Mouse (Mus musculus) adrenal gland, adult 18-20 months (tissue): ENCODE data around the gene Myom1. TPM values are rescaled to one million over a fixed set of nuclear protein-coding genes. Genes with fewer than 3 reads are reported as not detected.

Experiments used
- DNase-seq, 2 experiments: peaks; one replicate each; pipeline ENCODE4 v3.0.0; 2021 to 2022; ENCODE audit warnings: low spot score in 2 of 2
- total RNA-seq, 2 experiments: library from RNA; stranded (reverse); gene quantifications; 1 replicate in 1 of 2; 2 replicates in 1 of 2; pipeline ENCODE4 v1.2.3; 2021

The Myom1 gene
- total RNA-seq, 2 experiments from 2014 or later: 2.7 to 5.4 TPM

GRCm38 (mm10) chr17:71135108-71135507 is 132.7 kb downstream of the Myom1 start:
- no peak for DNase-seq

DNA sequence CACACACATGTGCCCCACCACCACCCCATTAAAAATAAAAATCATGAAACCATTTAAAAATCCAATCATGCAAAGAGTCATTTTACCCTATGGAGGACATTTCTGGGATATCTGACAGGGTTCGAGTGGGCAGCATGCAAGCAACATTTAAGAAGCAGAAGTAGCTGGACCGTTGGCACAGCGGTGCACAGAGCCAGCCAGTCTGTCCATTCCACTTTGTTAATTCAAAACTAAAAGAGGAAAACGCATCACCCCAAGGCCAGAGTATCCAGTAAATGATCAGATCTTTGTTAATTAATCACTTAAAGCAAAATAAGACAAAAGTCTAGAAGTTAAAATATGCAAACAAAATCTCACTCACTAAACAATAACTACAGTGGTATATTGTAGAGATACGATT is 133.4 kb downstream of the Myom1 start:
- no peak for DNase-seq

GRCm38 (mm10) chr17:71136384-71137333 is 134.2 kb downstream of the Myom1 start:
- DNase-seq: no peak

DNA sequence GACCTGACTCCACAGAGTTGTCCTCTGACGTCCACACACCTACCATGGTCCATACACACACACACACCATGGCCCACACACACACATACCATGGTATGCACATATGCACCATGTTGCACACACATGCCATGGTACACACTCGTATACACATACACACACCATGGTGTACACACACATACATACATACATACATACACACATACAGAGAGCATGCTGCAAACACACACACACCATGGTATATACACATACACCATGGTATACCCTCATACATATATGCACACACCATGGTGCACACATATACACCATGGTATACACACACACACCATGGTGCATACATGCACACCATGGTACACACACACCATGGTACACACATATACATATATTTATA is 134.9 kb downstream of the Myom1 start:
- no peak for DNase-seq

DNA sequence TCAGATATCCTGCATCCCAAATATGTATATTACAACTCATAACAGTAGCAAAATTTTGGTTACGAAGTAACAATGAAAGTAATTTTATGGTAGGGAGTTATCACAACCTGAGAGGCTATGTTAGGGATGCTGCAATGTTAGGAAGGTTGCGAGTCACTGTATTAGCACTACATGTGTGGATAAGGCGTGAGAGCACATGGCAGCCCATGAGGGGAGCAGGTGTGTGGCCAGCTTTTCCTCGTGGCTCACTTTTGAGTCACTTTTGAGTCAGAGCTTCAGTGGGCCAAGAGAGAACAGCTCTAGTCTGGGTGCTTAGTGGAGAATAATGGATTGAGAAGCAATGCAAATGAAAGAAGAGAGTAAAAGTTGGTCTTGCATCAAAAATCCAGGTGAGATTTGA is 139.6 kb downstream of the Myom1 start:
- DNase-seq: no peak

DNA sequence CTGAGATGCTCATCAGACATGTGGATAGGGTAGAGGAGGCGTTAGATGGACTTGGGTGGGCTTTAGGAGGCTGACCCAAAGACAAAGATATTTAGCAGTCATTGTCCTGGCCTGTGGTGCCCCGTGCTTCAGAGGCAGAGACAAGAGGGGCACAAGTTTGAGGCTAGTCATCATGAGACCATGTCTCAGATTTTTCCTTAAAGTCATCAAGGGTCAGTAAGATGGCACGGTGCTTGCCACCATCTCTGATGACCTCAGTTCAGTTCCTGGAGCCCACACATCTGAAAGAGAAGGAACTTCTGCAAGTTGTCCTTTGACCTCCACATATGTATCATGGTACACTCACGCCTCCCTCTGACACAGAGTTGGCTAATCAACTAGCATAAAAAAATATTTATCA is 140.7 kb downstream of the Myom1 start:
- DNase-seq: no peak

- DNase-seq: no peak
These were observed 142.1 kb downstream of the Myom1 start for GRCm38 (mm10) chr17:71144322-71145116.

DNA sequence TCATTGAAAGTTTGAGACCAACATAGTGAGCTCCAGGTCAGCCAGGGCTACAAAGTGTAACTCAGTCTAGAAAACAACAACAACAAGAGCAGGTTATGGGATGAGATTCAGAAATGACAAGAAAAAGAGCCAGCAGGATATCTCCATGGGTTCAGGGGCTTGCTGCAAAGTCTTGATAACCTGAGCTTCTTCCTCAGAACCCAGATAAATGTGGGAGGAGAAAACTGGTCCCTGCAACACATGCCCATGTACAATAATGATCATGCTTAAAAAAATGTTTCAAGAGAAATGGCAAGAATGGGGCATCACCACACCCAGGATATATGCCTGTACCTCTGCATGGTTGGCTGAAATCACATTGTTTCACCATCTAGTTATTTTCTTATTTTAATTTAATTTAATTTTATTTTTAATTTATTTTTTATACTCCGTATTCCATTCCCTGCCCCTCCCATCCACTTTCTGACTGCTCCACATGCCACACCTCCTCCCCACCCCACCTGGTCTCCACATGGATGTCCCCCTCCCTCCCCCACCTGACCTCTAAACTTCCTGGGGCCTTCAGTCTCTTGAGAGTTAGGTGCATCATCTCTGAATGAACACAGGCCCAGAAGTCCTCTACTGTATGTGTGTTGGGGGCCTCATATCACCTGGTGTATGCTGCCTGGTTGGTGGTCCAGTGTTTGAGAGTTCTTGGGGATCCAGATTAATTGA is 143.0 kb downstream of the Myom1 start:
- DNase-seq: no peak

- no peak for DNase-seq
These were observed 150.9 kb downstream of the Myom1 start for GRCm38 (mm10) chr17:71153356-71153755.

DNA sequence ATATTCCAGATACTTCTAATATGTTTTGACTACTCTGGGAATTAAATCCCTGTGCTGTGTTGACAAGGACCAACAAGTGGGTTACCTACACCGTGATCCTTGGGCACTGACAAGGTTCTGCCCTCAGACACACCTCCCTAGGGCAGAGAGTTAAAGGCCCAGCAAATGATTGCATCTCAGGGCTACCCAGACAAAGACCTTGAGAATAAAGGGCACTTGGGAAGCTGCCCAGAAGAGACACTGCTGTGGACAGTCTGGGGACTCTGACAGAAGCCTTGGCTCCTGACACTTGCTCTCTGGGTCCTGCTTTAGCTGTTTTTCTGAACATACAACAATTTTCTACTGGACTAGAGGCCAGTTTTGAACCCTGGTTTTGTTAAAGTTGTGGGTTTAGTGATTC is 152.8 kb downstream of the Myom1 start:
- peak; percentile 39 to 64 for DNase-seq

- no peak for DNase-seq
These were observed 156.7 kb downstream of the Myom1 start for GRCm38 (mm10) chr17:71159152-71159567.

DNA sequence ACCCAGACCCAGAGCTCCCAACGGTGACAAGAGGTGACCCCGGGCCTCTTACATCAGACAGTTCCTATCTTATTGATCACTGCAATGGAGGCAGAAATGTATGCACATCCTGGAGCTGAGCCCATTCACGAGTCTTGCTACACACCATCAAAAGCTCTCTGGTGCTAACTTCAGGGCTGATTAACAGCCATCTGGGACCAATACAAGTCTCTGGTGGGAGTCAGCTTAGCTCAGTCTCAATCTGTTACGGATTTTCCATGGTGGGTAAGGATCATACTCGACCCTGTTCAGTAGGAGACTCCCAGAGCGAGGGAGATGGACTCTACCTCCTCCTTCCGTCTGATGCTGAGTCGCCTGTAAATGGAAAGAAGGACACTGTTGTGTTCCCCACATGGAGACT is 157.3 kb downstream of the Myom1 start:
- no peak for DNase-seq

DNA sequence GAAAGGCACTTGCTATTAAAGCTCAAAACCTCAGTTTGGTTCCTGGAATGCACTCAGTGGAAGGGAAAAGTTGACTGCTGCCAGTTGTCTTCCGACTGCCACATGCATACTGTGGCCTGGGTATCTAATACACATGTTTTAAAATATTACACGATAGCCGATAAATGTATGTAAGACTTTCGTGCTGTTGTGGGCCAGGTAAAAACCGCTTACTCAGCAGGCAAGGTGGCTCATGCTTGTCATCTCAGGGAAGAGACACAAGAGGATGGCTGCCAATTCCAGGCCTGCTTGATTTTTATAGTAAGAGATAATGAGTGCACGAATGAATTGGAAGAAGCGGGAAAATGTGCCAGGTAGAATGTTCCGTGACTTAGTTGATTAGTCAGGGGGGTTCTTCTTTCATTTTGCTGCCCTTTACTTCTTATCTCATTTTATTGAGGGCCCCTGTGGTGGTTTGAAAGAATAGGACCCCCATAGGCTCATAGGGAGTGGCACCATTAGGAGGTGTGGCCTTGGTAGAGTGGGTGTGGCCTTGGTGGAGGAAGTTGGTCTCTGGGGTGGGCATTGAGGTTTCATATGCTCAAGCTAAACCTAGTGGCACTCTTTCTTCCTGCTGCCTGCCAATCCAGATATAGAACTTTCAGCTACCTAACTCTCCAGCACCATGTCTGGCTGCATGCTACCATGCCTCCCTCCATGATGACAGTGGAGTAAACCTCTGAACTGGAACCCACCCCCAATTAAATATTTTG is 158.0 kb downstream of the Myom1 start:
- no peak for DNase-seq

DNA sequence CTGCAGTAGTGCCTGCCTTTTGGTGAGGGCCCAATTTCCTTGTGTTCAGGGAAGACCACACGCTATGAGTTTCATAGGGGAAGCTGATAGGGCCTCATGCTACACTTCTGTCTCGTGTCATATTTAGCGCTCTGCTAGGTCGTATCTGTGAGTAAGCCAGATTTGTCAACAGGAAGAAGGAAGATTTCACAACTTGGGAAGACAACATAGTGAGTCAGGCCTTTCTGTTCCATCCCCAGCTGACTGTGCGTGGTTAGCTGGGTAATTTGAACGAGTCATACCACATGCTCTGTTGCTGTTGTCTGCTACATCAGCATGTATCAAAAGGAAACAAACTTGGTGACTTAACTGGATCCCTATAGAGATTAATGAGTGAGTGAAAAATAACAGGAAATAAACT is 162.6 kb downstream of the Myom1 start:
- no peak for DNase-seq

DNA sequence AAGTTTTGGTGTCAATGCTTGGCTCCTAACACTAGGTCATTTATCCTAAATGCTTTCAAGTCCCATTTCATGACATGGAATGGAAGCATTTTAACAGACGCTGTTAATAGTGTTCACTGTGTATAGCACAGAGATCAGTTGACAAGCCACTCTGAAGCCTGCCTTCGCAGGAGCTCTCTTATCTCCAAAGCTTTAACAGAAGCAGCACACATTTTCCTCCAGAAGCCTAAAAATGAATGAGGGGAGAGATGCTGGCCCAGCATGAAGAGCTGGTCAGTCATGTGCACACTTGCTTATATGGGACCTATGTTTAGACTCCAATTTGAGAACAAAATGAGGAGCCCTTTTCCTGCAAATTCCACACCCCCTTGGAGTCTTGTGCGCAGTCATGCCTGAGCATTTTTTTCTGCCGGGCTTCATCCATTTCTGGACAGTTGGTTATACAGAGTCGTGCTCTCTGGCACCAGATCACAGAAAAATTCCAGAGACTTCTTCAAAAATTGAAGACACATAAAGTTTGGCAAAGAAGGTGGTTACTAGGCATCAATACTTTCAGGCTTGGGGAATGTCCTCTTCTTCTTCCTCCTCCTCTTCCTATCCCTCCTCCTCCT is 165.9 kb downstream of the Myom1 start:
- no peak for DNase-seq

DNA sequence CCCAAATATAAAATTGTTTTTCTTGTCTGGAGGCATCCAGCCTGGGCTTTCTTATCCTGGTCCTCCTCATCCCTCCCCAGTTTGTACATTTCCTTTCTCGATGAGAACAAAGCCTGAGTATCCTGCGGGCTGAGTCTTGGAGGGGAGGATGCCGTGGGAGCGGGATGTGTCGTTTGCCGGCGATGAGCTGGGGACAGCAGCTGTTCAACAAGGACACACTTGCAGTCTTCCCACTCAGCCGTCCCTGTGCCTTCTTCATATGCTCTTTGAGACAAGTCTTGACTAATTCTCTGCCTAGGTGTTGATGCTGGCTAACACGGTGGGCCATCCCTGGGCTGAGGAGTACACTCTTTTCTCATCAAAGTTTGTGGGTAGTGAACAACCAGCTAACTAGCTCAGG is 166.4 kb downstream of the Myom1 start:
- no peak for DNase-seq

GRCm38 (mm10) chr17:71169639-71170038 is 167.2 kb downstream of the Myom1 start:
- DNase-seq: no peak

- DNase-seq: no peak
These were observed 168.7 kb downstream of the Myom1 start for GRCm38 (mm10) chr17:71171161-71171560.
